16 mouse cellular contexts compared by ENCODE assay signal in the genomic region with DNA sequence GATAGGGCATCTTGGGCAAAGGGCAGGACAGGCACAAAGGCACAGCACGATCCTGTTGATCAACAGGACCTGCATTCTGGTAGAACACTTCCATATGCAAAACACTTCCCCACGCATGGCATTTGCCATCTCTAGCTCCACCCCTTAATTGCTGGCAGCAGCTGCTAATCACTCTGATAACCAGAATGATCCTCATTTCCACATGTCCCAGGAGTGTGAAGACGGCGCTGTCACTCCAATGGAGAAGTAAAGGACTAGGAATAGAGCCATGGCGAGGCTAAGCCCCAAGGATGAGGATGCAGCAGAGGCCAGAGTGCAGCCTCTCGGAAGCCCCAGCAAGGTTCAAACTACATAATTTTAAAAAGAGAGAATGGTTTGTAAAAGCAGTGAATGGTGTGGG. TPM values are rescaled to one million over a fixed set of nuclear protein-coding genes. Genes with fewer than 3 reads are reported as not detected.
DNase-seq lines count a peak whose midpoint lies in the region; ATAC-seq and TF ChIP-seq lines count a peak whose summit lies in the region.
"Had no signal": no experiment of that assay in that cellular context is flagged by ENCODE, and none has a peak within 500 bp of the region (broad histone marks: within the 10 kb centered on the region; RNA-seq: fewer than 3 reads in every experiment).

No protein-coding gene starts in this region.

- peak; percentile 57; the same call in 1 of the 2 replicates for ATAC-seq in forebrain, embryonic 12.5 days (ENCODE audit: low FRiP score)
- ATAC-seq in lung, embryonic 15.5 days (ENCODE audit: borderline replicate concordance, extremely low read depth, low FRiP score, low TSS enrichment): no peak
- peak; percentile 55 for ATAC-seq in forebrain, embryonic 15.5 days (replicated peaks)
- peak; percentile 47; the same call in 1 of the 2 replicates for ATAC-seq in midbrain, embryonic 16.5 days
- ATAC-seq in frontal cortex, adult (ENCODE audit: low TSS enrichment): no peak
- ATAC-seq: intestine, embryonic 16.5 days had no signal

- H3K27ac ChIP-seq in forebrain, embryonic 12.5 days: peak overlapping the region; percentile 31; the same call in 1 of the 2 replicates
- H3K27ac ChIP-seq in forebrain, embryonic 10.5 days: no peak overlapping the region
- 0 out of 2 replicates have a peak overlapping the region, but pooled peaks have one; percentile 19 for H3K27ac ChIP-seq in lung, embryonic 15.5 days
- peak overlapping the region; percentile 92 for H3K27ac ChIP-seq in forebrain, embryonic 15.5 days (replicated peaks)
- H3K27ac ChIP-seq in midbrain, embryonic 16.5 days (ENCODE audit: low read length): peak overlapping the region; percentile 81
- H3K27ac ChIP-seq: liver, embryonic 15.5 days had no signal

- no peak for TF ChIP-seq POLR2A in lung, adult 2 months (IDR thresholded peaks at IDR 0.05; ENCODE audit: borderline replicate concordance, extremely low read depth, low read depth, low read length)

- H3K9me3 ChIP-seq in forebrain, embryonic 12.5 days: no peaks in the 10 kb centered on the region
- H3K9me3 ChIP-seq in forebrain, embryonic 10.5 days: no peaks in the 10 kb centered on the region
- no peaks in the 10 kb centered on the region for H3K9me3 ChIP-seq in lung, embryonic 15.5 days
- no peaks in the 10 kb centered on the region for H3K9me3 ChIP-seq in forebrain, embryonic 15.5 days
- H3K9me3 ChIP-seq in midbrain, embryonic 16.5 days (replicated peaks; ENCODE audit: control insufficient read depth, low read length, poor library complexity, severe bottlenecking): no peaks in the 10 kb centered on the region
- H3K9me3 ChIP-seq: heart, embryonic 15.5 days; liver, embryonic 15.5 days had no signal

- DNase-seq in forebrain, embryonic 10.5 days (ENCODE audit: extremely low spot score, low spot score): no peak
- DNase-seq in lung, adult 2 months: no peak
- DNase-seq in kidney, postnatal 14 days: no peak
- DNase-seq: embryo, embryonic 11 days; gastrocnemius, postnatal 25 days; kidney, postnatal 25 days; left cerebral cortex, postnatal 4 days; thymus, postnatal 14 days had no signal

- H3K4me2 ChIP-seq in forebrain, embryonic 12.5 days: peak overlapping the region; percentile 6; the same call in 1 of the 2 replicates
- H3K4me2 ChIP-seq in lung, embryonic 15.5 days: no peak overlapping the region
- H3K4me2 ChIP-seq in forebrain, embryonic 15.5 days (replicated peaks): peak overlapping the region; percentile 25; the same call in 1 of the 2 replicates
- 0 out of 2 replicates have a peak overlapping the region, but pooled peaks have one; percentile 7 for H3K4me2 ChIP-seq in midbrain, embryonic 16.5 days (ENCODE audit: low read length)
- H3K4me2 ChIP-seq: heart, embryonic 15.5 days; liver, embryonic 15.5 days had no signal

- H3K27me3 ChIP-seq in forebrain, embryonic 12.5 days: no peaks in the 10 kb centered on the region
- no peaks in the 10 kb centered on the region for H3K27me3 ChIP-seq in forebrain, embryonic 10.5 days (ENCODE audit: poor library complexity, severe bottlenecking)
- no peaks in the 10 kb centered on the region for H3K27me3 ChIP-seq in lung, embryonic 15.5 days
- no peaks in the 10 kb centered on the region for H3K27me3 ChIP-seq in forebrain, embryonic 15.5 days
- no peaks in the 10 kb centered on the region for H3K27me3 ChIP-seq in midbrain, embryonic 16.5 days (ENCODE audit: control insufficient read depth, insufficient read depth, low read depth, low read length)
- H3K27me3 ChIP-seq: heart, embryonic 15.5 days; liver, embryonic 15.5 days had no signal

- H3K4me1 ChIP-seq in forebrain, embryonic 12.5 days: peaks cover 20% of the 10 kb centered on the region
- peaks cover 14% of the 10 kb centered on the region for H3K4me1 ChIP-seq in forebrain, embryonic 10.5 days
- peaks cover 38% of the 10 kb centered on the region for H3K4me1 ChIP-seq in lung, embryonic 15.5 days
- H3K4me1 ChIP-seq in lung, adult 2 months (ENCODE audit: control insufficient read depth, insufficient read depth, low read length): peaks cover 28% of the 10 kb centered on the region
- H3K4me1 ChIP-seq in forebrain, embryonic 15.5 days: peaks cover 38% of the 10 kb centered on the region
- peaks cover 27% of the 10 kb centered on the region for H3K4me1 ChIP-seq in midbrain, embryonic 16.5 days (ENCODE audit: control insufficient read depth, insufficient read depth, low read length)

- no peaks in the 10 kb centered on the region for H3K36me3 ChIP-seq in forebrain, embryonic 12.5 days (replicated peaks)
- H3K36me3 ChIP-seq in forebrain, embryonic 10.5 days (replicated peaks): no peaks in the 10 kb centered on the region
- H3K36me3 ChIP-seq in lung, embryonic 15.5 days: no peaks in the 10 kb centered on the region
- H3K36me3 ChIP-seq in forebrain, embryonic 15.5 days: no peaks in the 10 kb centered on the region
- no peaks in the 10 kb centered on the region for H3K36me3 ChIP-seq in midbrain, embryonic 16.5 days (ENCODE audit: control insufficient read depth, insufficient read depth, low read length)
- H3K36me3 ChIP-seq: heart, embryonic 15.5 days; liver, embryonic 15.5 days had no signal

- no peak overlapping the region for H3K9ac ChIP-seq in forebrain, embryonic 12.5 days
- H3K9ac ChIP-seq in lung, embryonic 15.5 days: no peak overlapping the region; the same call in 1 of the 2 replicates
- H3K9ac ChIP-seq in forebrain, embryonic 15.5 days (replicated peaks): no peak overlapping the region
- peak overlapping the region; percentile 38; the same call in 1 of the 2 replicates for H3K9ac ChIP-seq in midbrain, embryonic 16.5 days (ENCODE audit: low read depth, low read length)
- H3K9ac ChIP-seq: heart, embryonic 15.5 days; liver, embryonic 15.5 days had no signal

- 69% methylated on average over 6 of the region's 6 CpGs for WGBS in forebrain, embryonic 12.5 days
- WGBS in forebrain, embryonic 10.5 days: 84% methylated on average over 6 of the region's 6 CpGs
- WGBS in lung, embryonic 15.5 days: 77% methylated on average over 6 of the region's 6 CpGs
- WGBS in lung, adult 2 months: 67% methylated on average over 6 of the region's 6 CpGs
- WGBS in forebrain, embryonic 15.5 days: 35% methylated on average over 6 of the region's 6 CpGs
- 59% methylated on average over 6 of the region's 6 CpGs for WGBS in midbrain, embryonic 16.5 days

- no peak for TF ChIP-seq CTCF in lung, adult 2 months (IDR thresholded peaks at IDR 0.05; ENCODE audit: insufficient read depth, low read length)

- H3K4me3 ChIP-seq in forebrain, embryonic 12.5 days (replicated peaks): no peak overlapping the region
- H3K4me3 ChIP-seq in forebrain, embryonic 10.5 days: no peak overlapping the region
- H3K4me3 ChIP-seq in lung, embryonic 15.5 days: no peak overlapping the region
- no peak overlapping the region for H3K4me3 ChIP-seq in lung, adult 2 months (replicated peaks; ENCODE audit: extremely low read depth, low read depth, low read length)
- no peak overlapping the region for H3K4me3 ChIP-seq in forebrain, embryonic 15.5 days
- no peak overlapping the region for H3K4me3 ChIP-seq in midbrain, embryonic 16.5 days (ENCODE audit: low read depth, low read length)
- H3K4me3 ChIP-seq: heart, embryonic 15.5 days; liver, embryonic 15.5 days had no signal

RNA-seq across cellular contexts. Expression of a gene that starts 26.9 kb away (rescaled TPM):
- 19.6 and 21.6 TPM in 2 replicates for polyA plus RNA-seq in forebrain, embryonic 12.5 days (2016; fragmentation: Nextera tagmentation; extraction: Ambion mirVana)
- 13.8 and 15.2 TPM in 2 replicates for polyA plus RNA-seq in forebrain, embryonic 10.5 days (2016; fragmentation: Nextera tagmentation; extraction: Ambion mirVana)
- 16.6 and 18.0 TPM in 2 replicates for polyA plus RNA-seq in lung, embryonic 15.5 days (2015; fragmentation: Nextera tagmentation; extraction: Ambion mirVana)
- polyA plus RNA-seq in lung, adult 2 months (2012; rRNA removed): 39.0 and 67.3 TPM in 2 replicates
- 21.5 and 24.1 TPM in 2 replicates for polyA plus RNA-seq in forebrain, embryonic 15.5 days (2015; fragmentation: Nextera tagmentation; extraction: Ambion mirVana)
- polyA plus RNA-seq in midbrain, embryonic 16.5 days (2015; fragmentation: Nextera tagmentation; extraction: Ambion mirVana): 29.9 and 31.4 TPM in 2 replicates

Comparison
In these comparisons a context has a peak if more than half of its experiments do, and no peak if none do; other contexts are left out.
1. ATAC-seq: peak in forebrain, embryonic 12.5 days (single experiment), forebrain, embryonic 15.5 days (single experiment) and midbrain, embryonic 16.5 days (single experiment); none in lung, embryonic 15.5 days (single experiment) and frontal cortex, adult (single experiment).